In genomic region chr8:76052003-76052402, GRCm38 (mm10) we compare ENCODE assay signal across 13 mouse cellular contexts.
DNase-seq lines count a peak whose midpoint lies in the region; ATAC-seq lines count a peak whose summit lies in the region.
"Had no signal": no experiment of that assay in that cellular context is flagged by ENCODE, and none has a peak within 500 bp of the region (broad histone marks: within the 10 kb centered on the region; RNA-seq: fewer than 3 reads in every experiment).

No protein-coding gene starts in this region.

- no peak overlapping the region for H3K27ac ChIP-seq in forebrain, embryonic 15.5 days (replicated peaks)
- H3K27ac ChIP-seq in forebrain, embryonic 12.5 days, result no peak overlapping the region
- H3K27ac ChIP-seq in kidney, embryonic 15.5 days, result no peak overlapping the region
- H3K27ac ChIP-seq: heart, adult 2 months; macrophage had no signal

- H3K9me3 ChIP-seq in forebrain, embryonic 15.5 days, result no peaks in the 10 kb centered on the region
- H3K9me3 ChIP-seq in forebrain, embryonic 12.5 days, result no peaks in the 10 kb centered on the region
- H3K9me3 ChIP-seq in kidney, embryonic 15.5 days (replicated peaks), result no peaks in the 10 kb centered on the region

- peak; percentile 21 for DNase-seq in right cerebral cortex, adult 18-20 months
- DNase-seq in right cerebral cortex, postnatal 36 days (ENCODE audit: low spot score in 2 of 2), result no peak
- DNase-seq in layer of hippocampus, postnatal 10 days (ENCODE audit: low spot score in 2 of 2), result peak; percentile 48 to 53
- peak; percentile 48 for DNase-seq in telencephalon, adult 2 months (ENCODE audit: low read depth, low spot score)
- no peak for DNase-seq in adrenal gland, postnatal 10 days
- DNase-seq: heart, adult 2 months; heart, postnatal 14 days; kidney, adult 18-20 months had no signal

- H3K4me1 ChIP-seq in forebrain, embryonic 15.5 days, result peaks cover 5% of the 10 kb centered on the region; the same call in 1 of the 2 replicates
- H3K4me1 ChIP-seq in forebrain, embryonic 12.5 days, result no peaks in the 10 kb centered on the region
- no peaks in the 10 kb centered on the region for H3K4me1 ChIP-seq in kidney, embryonic 15.5 days

- WGBS in forebrain, embryonic 15.5 days, result 69% methylated on average over 4 of the region's 4 CpGs
- 78% methylated on average over 4 of the region's 4 CpGs for WGBS in forebrain, embryonic 12.5 days
- 74% methylated on average over 4 of the region's 4 CpGs for WGBS in kidney, embryonic 15.5 days

- H3K27me3 ChIP-seq in forebrain, embryonic 15.5 days, result no peaks in the 10 kb centered on the region
- H3K27me3 ChIP-seq in forebrain, embryonic 12.5 days, result no peaks in the 10 kb centered on the region
- H3K27me3 ChIP-seq in kidney, embryonic 15.5 days, result no peaks in the 10 kb centered on the region

- peak; percentile 67 for ATAC-seq in forebrain, embryonic 15.5 days (replicated peaks)
- ATAC-seq in forebrain, embryonic 12.5 days (ENCODE audit: low FRiP score), result no peak
- no peak for ATAC-seq in kidney, embryonic 15.5 days (replicated peaks; ENCODE audit: low FRiP score)

- no peak overlapping the region for H3K4me3 ChIP-seq in forebrain, embryonic 15.5 days
- H3K4me3 ChIP-seq in forebrain, embryonic 12.5 days (replicated peaks), result no peak overlapping the region
- no peak overlapping the region for H3K4me3 ChIP-seq in kidney, embryonic 15.5 days (replicated peaks)
- H3K4me3 ChIP-seq: heart, adult 2 months had no signal

- no peak overlapping the region for H3K9ac ChIP-seq in forebrain, embryonic 15.5 days (replicated peaks)
- H3K9ac ChIP-seq in forebrain, embryonic 12.5 days, result no peak overlapping the region
- no peak overlapping the region for H3K9ac ChIP-seq in kidney, embryonic 15.5 days

- H3K4me2 ChIP-seq in forebrain, embryonic 15.5 days (replicated peaks), result no peak overlapping the region
- H3K4me2 ChIP-seq in forebrain, embryonic 12.5 days, result no peak overlapping the region
- H3K4me2 ChIP-seq in kidney, embryonic 15.5 days, result no peak overlapping the region
- H3K4me2 ChIP-seq: liver, embryonic 11.5 days had no signal

- no peaks in the 10 kb centered on the region for H3K36me3 ChIP-seq in forebrain, embryonic 15.5 days
- no peaks in the 10 kb centered on the region for H3K36me3 ChIP-seq in forebrain, embryonic 12.5 days (replicated peaks)
- no peaks in the 10 kb centered on the region for H3K36me3 ChIP-seq in kidney, embryonic 15.5 days

Comparison
In these comparisons a context has a peak if more than half of its experiments do, and no peak if none do; other contexts are left out.
1. DNase-seq: peak in right cerebral cortex, adult 18-20 months (single experiment), layer of hippocampus, postnatal 10 days (2 of 2) and telencephalon, adult 2 months (single experiment); none in right cerebral cortex, postnatal 36 days (0 of 2) and adrenal gland, postnatal 10 days (single experiment).